Mouse (Mus musculus) limb, embryonic 12.5 days (tissue): ENCODE data around the gene Nebl. TPM values are rescaled to one million over a fixed set of nuclear protein-coding genes. Genes with fewer than 3 reads are reported as not detected.

Experiments
- ATAC-seq: fragments of 200-750 bp; cut with Nextera tagmentation; 2 replicates; pipeline ENCODE4 v1.8.0; 2017; ENCODE audit warnings: low read depth, moderate TSS enrichment; ENCODE audit not compliant: insufficient number of reproducible peaks, insufficient read depth, low FRiP score, low TSS enrichment
- H3K27ac ChIP-seq: fragments of 300-500 bp; sonication (generic); 2 replicates; pipeline ENCODE4 v1.5.1; 2016; ENCODE audit warnings: mild to moderate bottlenecking, moderate library complexity
- H3K27me3 ChIP-seq: fragments of 300-500 bp; sonication (generic); 2 replicates; pipeline ENCODE4 v1.6.1; 2016; ENCODE audit warnings: mild to moderate bottlenecking, moderate library complexity
- H3K36me3 ChIP-seq: fragments of 300-500 bp; sonication (generic); 2 replicates; pipeline ENCODE4 v1.6.1; 2016; ENCODE audit warnings: mild to moderate bottlenecking, moderate library complexity
- H3K4me1 ChIP-seq: fragments of 300-500 bp; sonication (generic); replicated peaks from 2 replicates; pipeline ENCODE4 v1.6.1; 2016
- H3K4me2 ChIP-seq: fragments of 300-500 bp; sonication (generic); 2 replicates; pipeline ENCODE4 v1.6.1; 2016; ENCODE audit warnings: mild to moderate bottlenecking, moderate library complexity
- H3K4me3 ChIP-seq: fragments of 300-500 bp; sonication (generic); replicated peaks from 2 replicates; pipeline ENCODE4 v1.5.1; 2016; ENCODE audit warnings: mild to moderate bottlenecking
- H3K9ac ChIP-seq: fragments of 300-500 bp; sonication (generic); replicated peaks from 2 replicates; pipeline ENCODE4 v1.6.1; 2016; ENCODE audit warnings: mild to moderate bottlenecking, moderate library complexity
- H3K9me3 ChIP-seq: fragments of 300-500 bp; sonication (generic); 2 replicates; pipeline ENCODE4 v1.6.1; 2016; ENCODE audit warnings: mild to moderate bottlenecking, moderate library complexity
- WGBS: fragments of 180-500 bp; shearing (Covaris S2); methylation state at CpG from one replicate; pipeline ENCODE4 v1.1.7; 2016; 5-methylcytosine and 5-hydroxymethylcytosine counted together
- polyA plus RNA-seq: library from polyadenylated mRNA; unstranded; fragments of >200 nt; fragmentation: Nextera tagmentation; extraction: Ambion mirVana; gene quantifications from 2 replicates; pipeline ENCODE4 v1.2.1, GENCODE M21; 2016

Gene Nebl
- polyA plus RNA-seq = 10.4 and 11.7 TPM in 2 replicates

DNA sequence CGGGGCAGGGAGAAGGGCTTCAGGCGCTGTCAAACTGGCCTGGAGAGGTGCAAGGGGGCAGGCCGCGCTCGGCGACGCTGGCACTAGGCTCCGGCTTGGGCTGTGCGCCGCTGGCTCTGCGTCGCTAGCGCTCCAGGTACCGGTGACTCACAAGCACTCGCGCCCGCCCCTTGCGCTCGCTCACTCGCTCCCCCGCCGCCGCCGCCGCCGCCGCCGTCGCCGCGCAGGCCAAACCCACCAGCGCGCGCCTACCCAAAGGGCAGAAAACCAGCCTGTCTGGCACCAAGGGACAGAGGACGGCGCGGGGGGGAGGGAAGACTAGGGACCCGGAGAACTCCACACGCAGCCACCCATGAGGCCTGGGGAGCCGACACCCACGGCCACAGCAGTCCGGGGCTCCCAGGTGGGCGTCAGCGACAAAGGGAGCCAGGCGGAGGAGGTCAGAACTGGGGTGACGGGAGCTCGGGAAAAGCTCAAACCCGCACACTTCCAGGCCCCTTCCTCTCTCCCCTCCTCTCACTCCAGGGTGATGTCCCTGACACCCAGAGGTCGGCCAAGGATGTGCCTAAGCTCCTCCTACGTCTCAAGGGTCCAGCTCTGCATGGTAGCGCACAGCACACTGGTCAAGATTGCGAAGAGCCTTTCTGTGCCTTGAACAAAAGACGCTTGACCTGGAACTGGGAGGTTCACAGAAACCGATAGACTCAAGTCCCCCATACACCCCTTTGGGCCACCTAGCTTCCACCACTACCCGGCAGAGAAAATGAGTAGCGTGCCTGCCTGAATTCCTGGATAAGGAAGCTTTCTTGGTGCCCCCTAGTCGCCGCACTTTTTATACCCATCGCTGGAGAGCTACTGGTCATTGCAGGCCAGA, at the start of gene Nebl:
TSS of gene Nebl (minus strand) at position 508 of the 874 bp plus-strand sequence.
- peak within 1 kb of the TSS; percentile 71 for H3K9ac ChIP-seq
- H3K4me1 ChIP-seq = peaks cover 12% of the 10 kb centered on the region
- H3K4me2 ChIP-seq = peak within 1 kb of the TSS; percentile 97
- peaks cover 36% of the 10 kb centered on the region for H3K27me3 ChIP-seq
- no peak within 1 kb of the TSS for H3K27ac ChIP-seq
- H3K36me3 ChIP-seq = no peaks in the 10 kb centered on the region
- no peaks in the 10 kb centered on the region for H3K9me3 ChIP-seq
- H3K4me3 ChIP-seq = peak within 1 kb of the TSS; percentile 62
- WGBS = under 1% methylated on average over 58 of the region's 59 CpGs
- peak; percentile 85 for ATAC-seq

DNA sequence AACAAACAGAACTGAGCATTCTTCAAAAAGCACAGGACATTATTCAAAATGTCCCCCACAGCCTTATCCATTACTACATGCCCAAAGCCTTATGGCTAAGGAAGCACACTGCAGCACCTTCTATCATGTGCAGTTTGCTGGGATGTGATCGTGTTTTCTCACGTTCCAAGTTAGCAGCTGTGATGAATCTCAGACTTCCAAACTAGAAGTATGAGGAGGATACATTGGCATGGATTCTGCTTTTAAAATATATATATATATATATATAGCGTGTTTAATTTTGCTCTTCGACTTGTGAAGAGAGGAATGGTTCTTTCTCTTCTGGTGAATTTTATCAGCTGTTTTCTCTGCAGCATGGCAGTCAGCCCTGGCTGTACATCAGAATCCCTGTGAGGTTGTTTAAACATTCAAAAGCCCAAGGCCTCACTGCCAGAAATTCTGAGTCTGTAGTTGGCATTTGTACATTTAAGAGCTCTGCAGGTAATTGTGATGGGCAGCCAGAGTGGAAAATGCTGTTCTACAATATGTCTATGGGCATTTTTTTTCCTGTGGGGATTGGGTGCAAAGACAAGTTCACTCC, 39.1 kb upstream of the Nebl start:
- Histone ChIP-seq H3K4me1 (no peaks in the 10 kb centered on the region), H3K27ac (no peak overlapping the region), H3K9ac (no peak overlapping the region), H3K4me3 (no peak overlapping the region), H3K27me3 (no peaks in the 10 kb centered on the region), H3K4me2 (no peak overlapping the region), H3K36me3 (no peaks in the 10 kb centered on the region), H3K9me3 (no peaks in the 10 kb centered on the region)
- ATAC-seq = no peak
- 86% methylated on average over 4 of the region's 4 CpGs for WGBS

DNA sequence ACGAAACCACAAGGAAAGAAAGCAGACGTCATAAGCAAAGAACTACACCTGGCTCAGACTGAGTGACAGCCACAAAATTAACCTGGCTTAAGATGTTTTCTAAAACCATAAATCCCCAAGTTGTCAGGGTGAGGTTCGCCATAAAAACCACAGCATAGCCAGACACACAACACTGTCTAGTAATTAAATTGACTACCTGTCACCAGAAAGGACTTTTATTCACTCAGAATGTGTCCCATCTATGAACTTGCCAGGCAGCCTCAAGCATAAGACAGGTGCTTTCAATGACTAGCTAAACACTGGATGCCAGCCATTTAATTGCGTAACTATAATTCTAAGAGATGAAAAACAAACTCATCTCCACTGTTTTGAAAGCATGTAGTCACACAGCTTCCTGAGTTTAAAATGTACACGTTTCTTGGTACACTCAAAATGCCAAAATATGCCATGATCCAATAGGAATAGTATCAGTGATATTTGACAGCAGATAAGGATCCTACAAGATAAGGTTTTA, 38.0 kb upstream of the Nebl start:
- ATAC-seq = no peak
- no peaks in the 10 kb centered on the region for H3K9me3 ChIP-seq
- no peaks in the 10 kb centered on the region for H3K36me3 ChIP-seq
- no peaks in the 10 kb centered on the region for H3K27me3 ChIP-seq
- no peak overlapping the region for H3K27ac ChIP-seq
- WGBS = 66% methylated on average over 5 of the region's 5 CpGs
- no peak overlapping the region for H3K9ac ChIP-seq
- no peak overlapping the region for H3K4me3 ChIP-seq
- H3K4me1 ChIP-seq = no peaks in the 10 kb centered on the region
- no peak overlapping the region for H3K4me2 ChIP-seq

DNA sequence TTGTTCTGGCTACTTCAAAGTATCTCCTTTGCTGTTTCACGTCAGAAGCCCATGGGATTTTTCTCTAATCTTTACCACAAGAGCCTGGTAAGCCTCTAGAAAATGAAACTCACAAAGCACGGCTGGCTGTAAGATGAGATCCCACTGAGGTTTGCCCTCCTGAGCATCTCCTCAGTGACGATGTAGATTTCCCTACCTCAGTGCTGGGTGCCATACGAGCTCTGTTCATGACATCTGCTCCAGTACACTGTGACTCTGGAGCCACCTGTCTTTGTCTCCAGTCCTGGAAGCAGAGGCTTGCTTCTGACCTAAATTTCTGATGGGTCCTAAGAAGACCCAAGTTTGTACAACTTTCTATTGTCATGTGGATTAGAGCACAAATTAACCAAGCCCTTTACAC, 25.0 kb upstream of the Nebl start:
- Histone ChIP-seq H3K27ac (no peak overlapping the region), H3K36me3 (no peaks in the 10 kb centered on the region), H3K4me3 (no peak overlapping the region), H3K4me2 (no peak overlapping the region), H3K9me3 (no peaks in the 10 kb centered on the region), H3K27me3 (peaks cover 3% of the 10 kb centered on the region; the same call in 1 of the 2 replicates), H3K4me1 (no peaks in the 10 kb centered on the region), H3K9ac (no peak overlapping the region)
- 47% methylated on average over 4 of the region's 4 CpGs for whole genome bisulfite sequencing
- no peak for ATAC-seq

DNA sequence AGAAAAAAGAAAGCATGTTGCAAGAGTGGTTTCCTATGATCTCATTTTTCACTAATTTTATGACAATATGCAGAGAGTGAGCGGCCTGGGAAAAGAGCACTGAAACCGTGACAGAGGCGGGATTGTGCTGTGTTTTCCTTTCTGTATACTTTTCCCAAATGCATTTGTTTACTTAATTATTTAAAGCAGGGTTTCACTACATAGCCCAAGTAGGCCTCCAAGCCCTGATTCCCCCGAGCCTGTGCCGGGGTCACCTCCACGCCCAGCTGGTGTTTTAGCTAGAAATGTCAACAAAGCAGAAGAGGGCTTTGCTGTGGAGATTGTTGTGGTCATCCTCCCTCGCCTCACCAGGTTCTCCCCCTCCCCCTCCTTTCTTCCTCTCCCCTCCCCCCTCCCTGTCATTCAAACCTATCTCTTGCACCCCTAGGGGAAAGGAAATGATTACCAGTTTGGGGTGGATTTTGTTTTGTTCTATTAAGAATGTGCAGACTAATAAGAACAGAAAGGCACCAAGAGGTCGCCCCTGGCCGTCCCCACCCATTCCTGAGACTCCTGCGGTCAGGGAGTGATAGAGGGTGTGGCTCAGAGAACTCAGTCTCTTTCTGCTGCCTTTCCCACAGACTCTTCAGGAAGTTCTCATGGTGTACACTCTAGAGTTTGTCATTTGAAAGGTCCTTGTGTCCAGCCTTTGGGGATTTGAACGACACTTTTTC, 10.9 kb upstream of the Nebl start:
- peak; percentile 67 for ATAC-seq
- Histone ChIP-seq H3K4me3 (peak overlapping the region; percentile 35), H3K36me3 (no peaks in the 10 kb centered on the region), H3K27ac (peak overlapping the region; percentile 68), H3K4me2 (peak overlapping the region; percentile 54), H3K4me1 (peaks cover 10% of the 10 kb centered on the region), H3K27me3 (no peaks in the 10 kb centered on the region), H3K9me3 (no peaks in the 10 kb centered on the region), H3K9ac (no peak overlapping the region; the same call in 1 of the 2 replicates)
- WGBS = 9% methylated on average over 11 of the region's 11 CpGs

DNA sequence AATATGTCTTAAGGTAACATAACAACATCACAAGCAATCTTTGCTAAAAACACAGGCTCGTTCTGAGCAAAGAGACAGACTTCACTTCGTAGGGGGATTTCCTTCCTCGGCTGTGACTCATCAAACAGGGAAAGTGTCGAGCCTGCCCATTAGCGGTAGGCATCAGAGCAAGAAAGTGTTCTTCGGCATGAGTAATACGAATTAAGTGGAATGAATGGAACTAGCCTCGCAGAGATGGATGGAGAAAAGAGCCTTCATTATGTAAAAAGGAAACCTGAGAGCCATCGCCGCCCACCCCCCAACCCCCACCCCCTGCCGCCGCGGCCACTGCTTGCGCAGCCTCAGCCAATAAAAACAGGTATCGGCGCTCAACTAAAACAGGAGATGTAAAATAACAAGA, 10.3 kb upstream of the Nebl start:
- Histone ChIP-seq H3K4me2 (peak overlapping the region; percentile 54), H3K27ac (peak overlapping the region; percentile 66; the same call in 1 of the 2 replicates), H3K27me3 (no peaks in the 10 kb centered on the region), H3K9ac (no peak overlapping the region), H3K4me1 (peaks cover 10% of the 10 kb centered on the region), H3K36me3 (no peaks in the 10 kb centered on the region), H3K4me3 (peak overlapping the region; percentile 35), H3K9me3 (no peaks in the 10 kb centered on the region)
- peak; percentile 77 for ATAC-seq
- WGBS = under 1% methylated on average over 16 of the region's 16 CpGs

DNA sequence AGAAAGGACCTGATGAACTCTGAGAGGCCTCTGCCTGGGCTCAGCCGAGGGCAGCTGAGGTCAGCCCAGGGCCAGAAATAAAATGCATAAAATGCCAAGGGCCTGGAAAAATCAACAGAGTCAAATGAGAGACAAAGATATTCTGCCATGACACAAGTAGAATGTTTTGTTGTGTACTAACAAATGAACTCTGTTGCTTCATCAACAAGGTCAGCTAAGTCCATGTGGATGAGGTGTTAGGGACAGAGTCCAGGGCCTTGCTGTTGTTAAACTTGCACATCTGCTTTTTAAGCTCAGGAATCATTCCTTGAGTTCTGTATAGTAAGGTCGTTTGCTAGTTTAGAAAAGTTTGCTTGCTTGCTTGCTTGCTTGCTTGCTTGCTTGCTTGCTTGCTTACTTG, 9.2 kb upstream of the Nebl start:
- WGBS = 43% methylated on average over 2 of the region's 2 CpGs
- no peak overlapping the region for H3K4me3 ChIP-seq
- no peak overlapping the region for H3K27ac ChIP-seq

DNA sequence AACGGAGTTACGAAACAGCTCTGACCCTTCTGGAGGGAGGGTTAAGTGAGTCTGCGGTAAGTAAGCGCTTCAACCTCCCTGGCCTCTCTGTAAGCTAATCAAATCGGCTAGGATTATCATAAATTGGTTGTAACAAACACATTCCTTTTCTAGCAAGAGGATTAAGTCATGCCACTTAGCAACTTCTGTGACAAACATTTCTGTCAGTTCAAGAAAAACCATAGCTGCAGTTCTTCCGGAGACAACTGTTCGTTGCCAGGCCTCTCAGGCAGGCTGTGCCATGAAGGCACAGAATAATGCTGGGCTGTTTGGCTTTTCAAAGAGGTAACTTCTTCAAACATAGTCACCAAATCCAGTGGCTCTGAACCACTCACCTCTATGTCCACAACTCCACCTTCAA, 946 bp upstream of the Nebl start:
- H3K27ac ChIP-seq = no peak overlapping the region
- no peak for ATAC-seq
- no peaks in the 10 kb centered on the region for H3K9me3 ChIP-seq
- H3K36me3 ChIP-seq = no peaks in the 10 kb centered on the region
- H3K4me1 ChIP-seq = peaks cover 12% of the 10 kb centered on the region
- no peak overlapping the region for H3K9ac ChIP-seq
- peaks cover 36% of the 10 kb centered on the region for H3K27me3 ChIP-seq
- no peak overlapping the region for H3K4me3 ChIP-seq
- peak overlapping the region; percentile 97 for H3K4me2 ChIP-seq
- WGBS = 26% methylated on average over 7 of the region's 7 CpGs

More for the DNA sequence above, 9.2 kb upstream of the Nebl start:
- ATAC-seq = no peak
- H3K36me3 ChIP-seq = no peaks in the 10 kb centered on the region
- H3K9ac ChIP-seq = no peak overlapping the region
- H3K4me1 ChIP-seq = peaks cover 10% of the 10 kb centered on the region
- H3K9me3 ChIP-seq = no peaks in the 10 kb centered on the region
- H3K4me2 ChIP-seq = no peak overlapping the region
- no peaks in the 10 kb centered on the region for H3K27me3 ChIP-seq

DNA sequence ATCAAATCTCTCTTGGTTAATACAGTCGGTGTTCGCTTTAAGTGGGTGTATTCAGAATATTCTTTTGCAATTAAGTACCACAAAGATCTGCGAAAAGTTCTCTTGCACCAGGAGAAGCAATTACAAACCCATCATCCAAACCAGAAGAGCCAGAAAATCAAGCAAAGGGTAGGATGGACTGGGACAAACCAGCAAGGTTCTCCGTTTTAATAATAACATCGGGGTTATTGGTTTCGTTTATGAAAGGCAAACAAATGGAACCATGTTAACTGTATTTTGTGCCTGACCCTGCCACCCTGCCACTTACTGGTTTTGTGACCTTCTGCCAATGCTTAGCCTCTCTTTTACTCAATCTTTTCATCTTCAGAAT, 552 bp upstream of the Nebl start:
- Histone ChIP-seq H3K4me2 (peak overlapping the region; percentile 97), H3K27ac (no peak overlapping the region), H3K9me3 (no peaks in the 10 kb centered on the region), H3K9ac (no peak overlapping the region), H3K36me3 (no peaks in the 10 kb centered on the region), H3K27me3 (peaks cover 36% of the 10 kb centered on the region), H3K4me3 (peak overlapping the region; percentile 62; the same call in 1 of the 2 replicates), H3K4me1 (peaks cover 12% of the 10 kb centered on the region)
- ATAC-seq = no peak
- 7% methylated on average over 6 of the region's 6 CpGs for WGBS

DNA sequence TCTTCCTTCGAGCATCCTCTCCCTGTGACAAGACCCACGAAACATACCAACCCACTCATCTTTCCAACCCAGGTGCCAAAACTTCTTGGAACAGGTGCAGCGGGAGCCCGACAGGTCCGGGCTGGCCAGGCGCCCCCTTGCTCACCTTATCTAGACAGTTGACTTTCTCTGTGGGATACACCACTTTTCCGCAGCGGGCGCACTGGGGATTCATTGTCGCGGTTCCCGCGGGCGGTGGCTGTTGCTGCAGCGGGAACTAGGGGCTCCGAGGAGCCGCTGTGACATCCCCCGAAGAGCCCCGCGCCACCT, 662 bp downstream of the Nebl start:
- ATAC-seq = no peak
- under 1% methylated on average over 20 of the region's 20 CpGs for WGBS
- Histone ChIP-seq H3K9ac (peak overlapping the region; percentile 71), H3K4me2 (peak overlapping the region; percentile 97), H3K36me3 (no peaks in the 10 kb centered on the region), H3K27me3 (peaks cover 36% of the 10 kb centered on the region), H3K27ac (no peak overlapping the region), H3K4me3 (peak overlapping the region; percentile 62), H3K4me1 (peaks cover 12% of the 10 kb centered on the region), H3K9me3 (no peaks in the 10 kb centered on the region)
